Mouse (Mus musculus) liver, adult 2 months (tissue): ENCODE data around the gene Pecam1.

ENCODE experiments used
- CTCF ChIP-seq: fragments of 200-500 bp; IDR thresholded peaks from 2 replicates; pipeline ENCODE4 v1.5.1; 2011; ENCODE audit warnings: low read depth, low read length, control low read depth
- POLR2A ChIP-seq: fragments of 200-500 bp; IDR thresholded peaks from 2 replicates; pipeline ENCODE4 v1.6.1; 2011; ENCODE audit warnings: low read length, control low read depth; ENCODE audit not compliant: insufficient read depth; ENCODE audit errors: extremely low read depth

DNA sequence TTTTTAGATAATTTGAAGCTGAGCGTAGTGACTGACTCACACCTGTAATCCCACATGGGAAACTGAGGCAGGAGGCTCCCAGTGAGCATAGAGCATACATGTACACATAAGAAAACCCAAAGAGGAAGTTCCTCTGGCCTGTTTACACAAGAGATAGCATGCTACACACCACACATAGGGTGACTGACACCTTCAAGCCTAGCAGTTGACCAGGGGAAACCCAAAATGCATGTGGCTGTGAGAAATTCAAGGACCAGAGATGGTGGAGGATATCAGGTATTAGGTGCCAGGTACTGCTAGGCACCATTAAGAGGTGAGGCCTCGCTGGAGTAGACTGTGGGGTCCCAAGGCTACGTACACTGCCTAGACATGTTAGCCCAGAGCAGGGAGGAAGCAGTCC, 47.8 kb downstream of the Pecam1 start:
- TF ChIP-seq CTCF (no peak), POLR2A (no peak)
